Mouse (Mus musculus) ES-CJ7 (cell line): ENCODE results near the gene Bag3.

Experiments
- DNase-seq: peaks from one replicate; pipeline ENCODE4 v3.0.0; 2011; ENCODE audit warnings: low read depth, low spot score

The Bag3 gene

GRCm38 (mm10) chr7:128523349-128523961 is at the start of gene Bag3:
Gene Bag3, plus strand, starts transcription at chr7:128523616.
- DNase-seq: peak; percentile 87

DNA sequence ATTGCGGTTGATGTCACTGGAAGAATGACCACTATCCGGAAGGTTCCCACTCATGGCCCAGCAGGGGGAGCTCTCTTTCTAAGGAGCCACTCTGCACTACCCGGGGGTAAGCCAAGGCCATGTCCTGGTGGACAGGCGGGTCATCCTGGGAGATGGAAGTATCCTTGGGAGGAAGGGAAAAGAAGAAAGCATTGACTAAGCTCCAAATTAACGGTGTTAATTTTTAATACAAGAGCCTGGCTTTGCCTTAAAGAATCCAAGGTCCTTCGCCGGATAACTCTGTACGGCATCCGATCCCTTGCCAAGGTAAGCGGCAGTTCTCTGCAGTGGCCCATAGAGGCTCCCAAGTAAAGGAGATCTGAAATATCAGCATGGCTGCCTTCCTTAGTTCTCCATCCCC is 49.1 kb upstream of the Bag3 start:
- peak; percentile 80 for DNase-seq

DNA sequence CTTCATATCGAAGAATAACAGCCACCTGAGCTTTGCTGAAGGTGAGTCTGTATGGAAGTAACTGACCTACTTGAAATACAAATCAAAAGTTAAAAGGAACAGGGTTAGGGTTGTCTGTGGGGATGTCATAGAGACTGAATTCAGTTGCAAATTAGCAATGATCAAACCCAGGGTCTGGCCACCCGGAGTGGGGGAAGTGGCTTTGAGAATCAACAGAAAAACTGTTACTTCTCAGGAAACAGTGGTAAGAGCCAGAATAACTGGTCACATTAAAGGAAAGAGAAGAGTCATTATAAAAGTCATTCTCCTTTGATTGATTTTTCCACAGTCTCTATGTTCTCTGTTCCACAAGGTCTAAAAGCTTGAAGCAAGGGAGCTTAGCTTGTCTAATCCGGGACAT is 34.4 kb upstream of the Bag3 start:
- DNase-seq: peak; percentile 62

GRCm38 (mm10) chr7:128494546-128494945 is 28.9 kb upstream of the Bag3 start:
- DNase-seq: peak; percentile 63

- DNase-seq: no peak
Observed at GRCm38 (mm10) chr7:128499801-128500200, 23.6 kb upstream of the Bag3 start.

DNA sequence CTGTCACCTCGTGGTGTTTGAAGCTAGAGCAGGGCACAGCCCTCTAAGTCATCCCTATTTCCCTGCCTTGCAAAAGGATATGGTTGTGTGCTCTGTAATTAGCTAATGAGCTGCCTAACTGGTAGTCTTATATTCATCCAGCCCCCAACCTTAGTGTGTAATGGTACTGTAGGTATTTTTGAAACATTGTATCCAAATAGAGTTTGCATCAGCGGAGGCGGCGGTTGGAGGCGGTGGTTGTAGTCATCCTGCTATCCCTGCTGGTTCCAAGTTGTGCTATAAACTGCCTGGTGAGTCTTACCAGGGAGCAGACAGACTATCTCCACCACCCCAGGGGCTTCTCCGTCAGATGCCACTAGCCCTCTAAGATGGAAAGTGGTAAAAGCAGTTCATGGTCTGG is 19.3 kb upstream of the Bag3 start:
- DNase-seq: peak; percentile 23

DNA sequence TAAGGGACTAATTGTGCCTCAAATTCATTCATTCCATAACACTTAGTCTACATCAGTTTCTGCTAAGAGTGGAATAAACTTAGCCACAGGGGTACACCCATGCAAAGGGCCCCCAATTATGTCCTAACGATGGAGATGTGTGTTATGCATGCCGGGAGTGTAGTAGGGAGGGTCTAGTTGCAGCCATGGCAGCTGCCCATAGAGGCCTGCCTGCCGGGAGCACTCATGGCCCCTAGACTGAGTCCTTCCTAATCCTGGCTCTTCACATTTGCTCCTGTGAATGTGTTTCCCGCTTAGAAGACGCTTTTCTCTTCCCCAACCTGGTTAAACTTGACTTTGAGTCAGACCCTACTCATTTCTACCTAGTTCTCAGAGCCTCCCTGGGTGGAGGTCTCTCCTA is 11.5 kb upstream of the Bag3 start:
- DNase-seq: no peak

DNA sequence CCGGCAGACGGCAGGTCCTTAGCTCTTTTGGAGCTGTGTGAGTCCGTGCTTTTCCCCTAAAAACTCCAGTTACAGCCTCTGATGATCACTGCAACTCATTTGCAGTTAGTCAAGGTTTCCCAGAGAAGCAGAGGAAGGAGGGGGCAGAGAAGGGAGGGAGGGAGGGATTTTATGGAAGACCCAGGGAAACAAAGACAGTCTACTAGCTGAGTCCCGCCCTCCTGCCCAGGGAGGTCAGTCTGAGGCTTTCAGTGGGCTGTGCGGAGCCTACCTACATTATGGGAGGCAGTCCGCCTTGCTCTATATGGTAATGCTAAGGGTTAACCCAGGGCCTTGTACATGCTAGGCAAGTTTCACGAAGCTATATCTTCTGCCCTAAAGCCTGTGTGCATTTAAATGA is 9.9 kb upstream of the Bag3 start:
- no peak for DNase-seq

DNA sequence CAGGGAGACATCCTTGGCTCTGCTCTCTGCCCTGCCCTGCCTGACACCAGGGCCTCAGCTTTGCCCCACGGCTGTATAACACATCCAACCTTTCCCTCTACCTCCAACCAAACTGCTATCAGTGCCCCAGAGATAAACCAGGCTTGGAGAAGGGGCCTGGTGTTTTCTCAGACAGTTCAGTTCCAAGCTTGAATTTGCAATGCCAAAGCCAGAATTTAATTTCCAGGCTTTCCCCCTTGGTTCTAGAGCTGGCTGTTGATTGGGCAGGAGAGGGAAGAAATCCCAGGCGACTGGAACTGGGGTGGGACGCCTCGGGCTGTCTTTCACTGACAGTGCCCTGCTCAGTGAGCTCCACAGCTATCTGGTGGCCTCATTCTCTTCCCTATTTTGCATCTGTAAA is 9.1 kb upstream of the Bag3 start:
- DNase-seq: no peak

- peak; percentile 25 for DNase-seq
Observed at GRCm38 (mm10) chr7:128516346-128516745, 7.1 kb upstream of the Bag3 start.

DNA sequence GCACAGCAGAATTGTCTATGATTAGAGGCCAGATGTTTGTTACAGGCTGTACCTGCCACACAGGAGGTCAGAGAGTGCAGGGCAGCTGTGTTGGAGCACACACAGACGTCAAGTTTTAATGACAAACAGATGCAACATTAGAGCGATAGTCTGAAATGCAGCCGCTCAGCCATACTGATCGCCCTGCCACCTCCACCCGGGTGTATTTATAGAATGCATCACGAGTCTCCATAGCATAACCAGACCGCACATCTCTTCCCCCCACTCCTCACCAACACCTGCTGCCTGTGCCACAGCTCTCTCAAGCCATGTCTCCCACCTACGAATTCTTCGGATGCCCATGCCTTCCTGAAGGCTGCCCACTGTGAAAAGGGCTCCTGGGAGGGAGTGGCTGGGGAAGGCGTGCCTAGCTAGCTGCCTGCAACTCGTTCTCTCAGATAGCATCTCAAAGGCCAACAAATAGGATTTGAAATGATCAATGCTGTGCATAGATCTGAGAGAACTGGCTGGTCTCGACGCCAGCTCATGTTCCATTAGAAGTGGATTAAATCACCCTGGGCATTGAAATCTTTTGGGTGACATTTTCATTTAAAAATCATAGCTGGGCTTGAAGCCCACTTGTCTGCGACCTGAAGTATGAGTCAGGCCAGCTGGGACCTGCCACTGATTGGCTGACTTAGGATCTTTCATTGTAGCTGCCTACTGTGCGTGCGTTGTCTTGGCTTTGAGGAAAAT is 3.9 kb upstream of the Bag3 start:
- DNase-seq: no peak

GRCm38 (mm10) chr7:128523962-128524581 is 656 bp downstream of the Bag3 start:
- peak; percentile 53 for DNase-seq

GRCm38 (mm10) chr7:128524641-128525040 is 1.2 kb downstream of the Bag3 start:
- DNase-seq: no peak

GRCm38 (mm10) chr7:128526611-128527010 is 3.2 kb downstream of the Bag3 start:
- no peak for DNase-seq

- DNase-seq: no peak
Observed at GRCm38 (mm10) chr7:128528596-128528995, 5.2 kb downstream of the Bag3 start.

GRCm38 (mm10) chr7:128529126-128529525 is 5.7 kb downstream of the Bag3 start:
- DNase-seq: no peak

DNA sequence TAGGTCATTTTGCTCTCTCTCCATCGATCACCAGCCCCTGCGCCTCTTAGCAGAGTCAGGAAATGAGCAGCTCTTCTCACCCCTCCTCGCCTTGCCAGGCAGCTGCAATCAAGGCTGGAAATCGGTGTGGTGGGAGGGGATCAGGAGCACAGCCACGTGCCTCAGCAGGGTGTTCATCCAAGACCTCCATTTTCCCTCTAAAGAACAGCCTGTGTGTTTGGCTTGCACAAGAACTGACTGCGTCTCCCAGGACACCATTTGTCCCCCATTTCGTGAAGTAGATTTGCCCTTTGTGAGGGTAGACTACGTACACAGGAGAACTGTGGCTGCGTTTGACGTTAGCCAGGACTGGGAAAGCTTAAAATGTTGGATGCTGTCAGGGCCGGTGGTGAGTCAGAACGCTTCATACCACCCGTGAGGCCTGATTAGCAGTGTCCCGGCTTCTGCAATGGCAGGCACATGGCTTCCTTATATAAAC is 6.2 kb downstream of the Bag3 start:
- DNase-seq: peak; percentile 64

DNA sequence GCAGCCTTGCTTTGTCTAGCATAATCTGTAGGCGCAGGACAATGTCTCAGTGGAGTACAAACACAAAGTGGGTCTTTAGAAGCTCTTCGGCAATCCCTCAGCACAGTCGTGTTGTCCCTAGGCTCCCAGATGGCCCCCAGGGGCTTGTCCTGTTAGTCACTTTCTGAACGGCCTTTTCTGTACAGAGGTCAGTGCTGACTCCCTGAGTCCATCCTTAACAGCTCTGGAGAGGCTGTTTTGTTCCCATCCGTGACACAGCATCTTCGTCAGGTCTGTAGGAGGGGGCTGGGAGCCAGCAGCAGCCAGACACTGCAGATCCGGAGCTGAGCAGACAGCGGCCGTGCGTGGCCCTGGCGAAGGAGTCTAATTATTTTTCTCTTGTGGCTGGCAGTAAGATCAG is 7.6 kb downstream of the Bag3 start:
- DNase-seq: no peak

GRCm38 (mm10) chr7:128531929-128532328 is 8.5 kb downstream of the Bag3 start:
- no peak for DNase-seq

GRCm38 (mm10) chr7:128532441-128533166 is 9.2 kb downstream of the Bag3 start:
- no peak for DNase-seq

DNA sequence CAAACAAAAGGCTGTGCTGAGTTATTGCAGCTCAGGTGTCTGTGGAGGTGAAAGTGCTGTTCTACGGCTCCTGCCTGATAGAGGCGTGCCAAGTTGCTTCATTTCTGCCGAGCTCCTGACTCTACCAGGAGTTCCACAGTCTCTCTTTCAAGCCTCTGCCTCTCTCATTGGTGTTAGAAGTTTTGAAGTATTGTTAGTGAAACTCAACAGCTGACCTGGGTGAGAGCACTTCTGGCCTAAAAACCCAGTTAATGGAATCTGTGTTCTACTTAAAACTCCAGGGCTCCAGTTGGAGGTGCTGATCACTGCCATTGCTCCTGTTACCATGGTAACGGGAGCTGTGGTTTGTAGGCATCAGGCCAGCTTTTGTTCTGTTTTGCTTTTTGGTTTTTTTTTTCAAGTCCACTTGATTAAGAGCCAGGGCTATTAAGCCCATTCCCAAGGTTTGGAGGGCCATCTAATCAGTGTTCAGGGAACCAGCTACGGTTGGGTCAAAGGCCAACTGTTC is 11.6 kb downstream of the Bag3 start:
- peak; percentile 29 for DNase-seq

DNA sequence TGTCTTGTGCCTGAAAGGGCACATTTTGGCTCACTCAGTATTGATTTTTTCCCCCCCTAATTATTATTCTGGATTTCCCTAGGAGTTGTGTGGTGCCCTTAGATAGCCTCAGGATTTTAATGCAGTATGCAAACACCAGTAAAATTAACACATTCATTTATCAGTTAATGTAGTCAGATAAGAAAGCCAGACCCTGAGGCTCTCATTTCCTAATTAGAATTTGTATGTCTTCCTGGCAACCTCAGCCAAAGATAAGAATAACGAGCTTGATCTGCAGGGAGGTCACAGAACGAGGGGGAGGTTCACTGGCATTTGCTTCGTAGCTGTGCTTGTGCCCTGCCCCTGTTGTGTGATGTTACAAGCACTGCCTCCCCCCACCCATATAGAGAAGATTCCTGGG is 12.7 kb downstream of the Bag3 start:
- no peak for DNase-seq
